Mouse (Mus musculus) lung, adult 2 months (tissue): ENCODE results near the gene Pomgnt1. TPM values are rescaled to one million over a fixed set of nuclear protein-coding genes. Genes with fewer than 3 reads are reported as not detected.

ENCODE experiments used
- DNase-seq: peaks from one replicate; pipeline ENCODE4 v3.0.0; 2022
- H3K4me1 ChIP-seq: fragments of 200-500 bp; 2 replicates; pipeline ENCODE4 v1.6.1; 2011; ENCODE audit warnings: low read length; ENCODE audit not compliant: control insufficient read depth, insufficient read depth
- H3K4me3 ChIP-seq: fragments of 200-500 bp; replicated peaks from 2 replicates; pipeline ENCODE3; 2011; ENCODE audit warnings: low read depth, mild to moderate bottlenecking, control low read depth, low read length; ENCODE audit errors: extremely low read depth
- CTCF ChIP-seq: fragments of 200-500 bp; IDR thresholded peaks from 2 replicates; pipeline ENCODE4 v1.5.1; 2011; ENCODE audit warnings: mild to moderate bottlenecking, low read length, control low read depth; ENCODE audit not compliant: insufficient read depth
- POLR2A ChIP-seq: fragments of 200-500 bp; IDR thresholded peaks from 2 replicates; pipeline ENCODE4 v1.6.1; 2011; ENCODE audit warnings: low read depth, mild to moderate bottlenecking, control low read depth, low read length, borderline replicate concordance; ENCODE audit errors: extremely low read depth
- WGBS: fragments of 180-500 bp; shearing (Covaris S2); methylation state at CpG from one replicate; pipeline ENCODE4 v1.1.7; 2018; 5-methylcytosine and 5-hydroxymethylcytosine counted together
- polyA plus RNA-seq: library from polyadenylated mRNA; depleted of rRNA; stranded (reverse); fragments of >200 nt; gene quantifications from 2 replicates; pipeline ENCODE4 v1.2.3, GENCODE M21; 2012

The Pomgnt1 gene
- polyA plus RNA-seq, 1 experiment, result 46.4 TPM

GRCm38 (mm10) chr4:116150862-116151221, 27.2 kb downstream of the Pomgnt1 start:
- TF ChIP-seq POLR2A, result no peak
- Histone ChIP-seq H3K4me1 (peaks cover 15% of the 10 kb centered on the region), H3K4me3 (peak overlapping the region; percentile 73)
- WGBS, result 16% methylated on average over 4 of the region's 4 CpGs
- DNase-seq, result no peak

- Histone ChIP-seq H3K4me3 (peak within 1 kb of the TSS; percentile 94), H3K4me1 (peaks cover 15% of the 10 kb centered on the region)
- no peak for DNase-seq
- TF ChIP-seq POLR2A (no peak), CTCF (no peak)
- WGBS, result 56% methylated on average over 6 of the region's 6 CpGs
Measured at GRCm38 (mm10) chr4:116151238-116151637, 27.6 kb downstream of the Pomgnt1 start, which contains the start of gene Lurap1. TSS of gene Lurap1 (minus strand) at chr4:116151338.

GRCm38 (mm10) chr4:116152702-116153101, 29.1 kb downstream of the Pomgnt1 start:
- WGBS, result 93% methylated on average over 15 of the region's 15 CpGs
- H3K4me1 ChIP-seq, result peaks cover 15% of the 10 kb centered on the region
- TF ChIP-seq POLR2A (no peak), CTCF (no peak)

GRCm38 (mm10) chr4:116157882-116158281, 34.2 kb downstream of the Pomgnt1 start:
- Histone ChIP-seq H3K4me3 (no peak overlapping the region), H3K4me1 (peaks cover 4% of the 10 kb centered on the region; the same call in 1 of the 2 replicates)
- DNase-seq, result no peak
- TF ChIP-seq POLR2A, result no peak
- TF ChIP-seq CTCF, result no peak
- WGBS, result 84% methylated on average over 2 of the region's 2 CpGs

More at GRCm38 (mm10) chr4:116152702-116153101, 29.1 kb downstream of the Pomgnt1 start:
- no peak for DNase-seq
- no peak overlapping the region for H3K4me3 ChIP-seq

GRCm38 (mm10) chr4:116159912-116160311, 36.3 kb downstream of the Pomgnt1 start:
- WGBS, result 48% methylated on average over 3 of the region's 3 CpGs
- no peak for TF ChIP-seq POLR2A
- TF ChIP-seq CTCF, result peak; percentile 30; the same call in 1 of the 2 replicates

GRCm38 (mm10) chr4:116160769-116161168, 37.1 kb downstream of the Pomgnt1 start:
- H3K4me3 ChIP-seq, result no peak overlapping the region
- peaks cover 7% of the 10 kb centered on the region; the same call in 1 of the 2 replicates for H3K4me1 ChIP-seq
- no peak for DNase-seq
- TF ChIP-seq CTCF (no peak), POLR2A (no peak)
- 50% methylated on average over 3 of the region's 3 CpGs for WGBS

More at GRCm38 (mm10) chr4:116159912-116160311, 36.3 kb downstream of the Pomgnt1 start:
- Histone ChIP-seq H3K4me1 (peaks cover 6% of the 10 kb centered on the region; the same call in 1 of the 2 replicates), H3K4me3 (no peak overlapping the region)
- no peak for DNase-seq

GRCm38 (mm10) chr4:116162142-116162541, 38.5 kb downstream of the Pomgnt1 start:
- DNase-seq, result no peak
- H3K4me1 ChIP-seq, result peaks cover 8% of the 10 kb centered on the region; the same call in 1 of the 2 replicates
- 50% methylated on average over 4 of the region's 4 CpGs for WGBS
- no peak overlapping the region for H3K4me3 ChIP-seq
- TF ChIP-seq POLR2A (no peak), CTCF (no peak)

GRCm38 (mm10) chr4:116164759-116165554, 41.3 kb downstream of the Pomgnt1 start:
- DNase-seq, result no peak
- no peak overlapping the region for H3K4me3 ChIP-seq
- peaks cover 12% of the 10 kb centered on the region; the same call in 1 of the 2 replicates for H3K4me1 ChIP-seq
- 77% methylated on average over 2 of the region's 2 CpGs for WGBS
- no peak for TF ChIP-seq CTCF
- no peak for TF ChIP-seq POLR2A

- TF ChIP-seq POLR2A, result no peak
- TF ChIP-seq CTCF, result no peak
- WGBS, result 45% methylated on average over 8 of the region's 8 CpGs
- H3K4me3 ChIP-seq, result no peak overlapping the region
- no peak for DNase-seq
- H3K4me1 ChIP-seq, result peaks cover 12% of the 10 kb centered on the region; the same call in 1 of the 2 replicates
Measured at GRCm38 (mm10) chr4:116165708-116166407, 42.2 kb downstream of the Pomgnt1 start.

GRCm38 (mm10) chr4:116167404-116167803, 43.8 kb downstream of the Pomgnt1 start, which contains the start of gene Tspan1:
TSS of gene Tspan1 (minus strand) at chr4:116167601.
- H3K4me3 ChIP-seq, result peak within 1 kb of the TSS; percentile 16
- TF ChIP-seq CTCF (peak; percentile 14; the same call in 1 of the 2 replicates), POLR2A (peak; percentile 62; the same call in 1 of the 2 replicates)
- 51% methylated on average over 7 of the region's 7 CpGs for WGBS
- peaks cover 10% of the 10 kb centered on the region; the same call in 1 of the 2 replicates for H3K4me1 ChIP-seq
- DNase-seq, result peak; percentile 75
